Mouse (Mus musculus) right cerebral cortex, adult 2 months (tissue): ENCODE data around the gene Kif21b.

Experiments
- DNase-seq, 2 experiments: peaks; one replicate each; pipeline ENCODE4 v3.0.0; 2021 to 2022; ENCODE audit warnings: low spot score in 2 of 2

Gene Kif21b

GRCm38 (mm10) chr1:136128944-136129589, 2.1 kb upstream of the Kif21b start:
- no peak for DNase-seq

GRCm38 (mm10) chr1:136130107-136130506, 1.1 kb upstream of the Kif21b start:
- no peak for DNase-seq

DNA sequence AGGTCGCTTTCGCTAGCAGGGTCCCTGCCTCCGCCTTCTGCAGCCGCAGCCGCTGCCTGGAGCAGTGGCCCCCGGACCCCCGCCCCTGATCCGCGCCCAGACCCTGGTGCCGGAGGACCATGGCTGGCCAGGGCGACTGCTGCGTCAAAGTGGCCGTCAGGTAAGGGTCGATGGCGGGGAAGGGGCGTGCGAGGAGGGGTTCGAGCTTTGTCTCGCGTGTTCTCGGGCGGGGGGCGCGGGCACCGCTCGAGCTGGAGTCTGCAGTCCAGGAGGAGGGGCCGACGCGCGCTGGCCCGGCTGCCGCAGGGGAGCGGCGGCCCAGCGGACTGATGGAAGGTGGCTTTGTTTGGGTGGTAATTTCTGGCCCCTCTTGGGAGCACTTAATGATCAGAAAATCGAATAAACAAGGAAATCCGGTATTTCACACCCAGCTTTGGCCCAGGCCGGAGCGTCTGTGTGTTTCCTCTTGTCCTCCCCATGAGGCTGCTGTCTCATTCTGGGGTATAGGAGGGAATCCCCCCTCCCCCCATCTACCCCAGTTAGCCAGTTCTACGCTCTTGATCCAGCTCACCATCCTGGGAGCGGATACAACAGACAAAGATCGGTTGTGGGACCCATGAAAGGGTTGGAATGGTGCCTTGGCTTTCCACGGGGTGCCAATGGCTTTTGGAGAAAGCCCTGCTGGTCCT, 558 bp downstream of the Kif21b start:
- DNase-seq, result peak in 1 of 2 experiments; percentile 53

- peak in 1 of 2 experiments; percentile 32 for DNase-seq
These were observed 1.4 kb downstream of the Kif21b start for GRCm38 (mm10) chr1:136132386-136133201.

- peak in 1 of 2 experiments; percentile 65 for DNase-seq
These were observed 2.5 kb downstream of the Kif21b start for GRCm38 (mm10) chr1:136133570-136134240.

DNA sequence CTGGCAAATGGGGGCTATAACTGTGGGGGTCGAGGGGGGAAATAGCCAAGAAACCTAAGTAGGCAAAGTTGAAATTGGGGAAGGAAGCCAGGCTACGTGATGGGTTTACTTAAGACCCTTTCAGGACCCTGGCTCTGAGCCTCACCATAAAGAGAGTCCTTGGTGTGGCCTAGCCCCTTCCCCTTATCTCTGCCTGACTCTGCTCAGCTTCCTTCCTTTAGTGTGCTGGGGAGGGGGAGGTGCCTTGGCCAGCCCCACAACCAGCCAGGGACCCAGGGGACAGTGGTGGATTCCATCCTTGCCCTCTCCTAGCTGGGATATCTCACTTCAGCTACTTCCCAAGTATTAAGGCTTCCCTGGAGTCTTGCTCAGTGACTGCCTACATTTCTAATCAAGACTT, 3.4 kb downstream of the Kif21b start:
- DNase-seq, result no peak

- peak in 1 of 2 experiments; percentile 24 for DNase-seq
These were observed 3.9 kb downstream of the Kif21b start for GRCm38 (mm10) chr1:136135046-136135445.

- no peak for DNase-seq
These were observed 4.7 kb downstream of the Kif21b start for GRCm38 (mm10) chr1:136135777-136136444.

- DNase-seq, result no peak
These were observed 5.4 kb downstream of the Kif21b start for GRCm38 (mm10) chr1:136136547-136136946.

- no peak for DNase-seq
These were observed 5.9 kb downstream of the Kif21b start for GRCm38 (mm10) chr1:136137071-136137531.

DNA sequence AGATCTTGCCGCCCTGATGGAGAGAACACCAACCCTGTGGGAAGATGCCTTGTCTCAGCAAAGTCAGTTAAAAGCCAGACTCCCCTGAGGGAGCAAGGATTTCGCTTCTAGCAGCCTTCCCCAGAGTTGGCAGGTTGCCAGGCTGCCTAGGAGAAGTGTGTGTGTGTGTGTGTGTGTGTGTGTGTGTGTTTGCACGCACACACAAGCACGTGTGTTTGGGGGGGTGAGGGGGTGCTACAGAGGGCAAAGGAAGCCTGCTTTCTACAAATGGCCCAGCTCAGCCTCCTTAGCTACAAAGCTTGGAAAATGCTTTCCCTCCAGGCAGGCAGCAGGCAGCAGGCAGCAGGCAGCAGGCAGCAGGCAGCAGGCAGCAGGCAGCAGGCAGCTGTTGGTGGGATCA, 6.4 kb downstream of the Kif21b start:
- DNase-seq, result no peak

DNA sequence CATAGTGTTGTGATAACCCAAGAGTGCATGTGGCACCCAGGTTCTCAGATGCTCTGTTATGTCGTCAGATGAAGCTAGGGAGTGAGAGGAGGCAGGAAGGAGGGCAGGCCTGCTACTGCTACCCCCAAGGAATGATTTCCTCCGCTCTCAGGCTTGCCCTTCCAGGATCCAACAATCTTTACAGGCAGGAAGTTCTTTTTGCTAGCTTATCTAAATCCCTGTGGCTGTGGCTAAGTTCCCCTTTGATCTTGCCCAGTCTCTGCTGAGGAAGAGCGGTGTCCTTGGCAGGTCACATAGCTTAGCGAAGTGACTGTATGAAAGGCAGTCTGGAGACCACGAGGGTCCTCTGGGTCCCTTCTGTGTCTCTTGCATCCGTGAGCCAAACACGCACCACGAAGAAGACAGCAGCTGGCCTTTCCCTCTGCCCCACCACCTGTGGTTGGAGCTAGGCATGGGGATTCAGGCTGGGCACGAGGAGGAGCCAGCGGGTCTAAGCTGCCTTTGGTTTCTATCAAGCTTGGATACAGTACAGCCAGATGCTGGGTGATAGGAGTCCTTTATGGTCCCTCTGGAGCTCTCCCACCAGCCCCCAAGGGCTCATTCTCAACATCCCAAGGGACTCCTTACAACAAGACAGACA, 7.1 kb downstream of the Kif21b start:
- no peak for DNase-seq

- DNase-seq, result peak; percentile 91 to 92
These were observed 8.9 kb downstream of the Kif21b start for GRCm38 (mm10) chr1:136139990-136140640.

DNA sequence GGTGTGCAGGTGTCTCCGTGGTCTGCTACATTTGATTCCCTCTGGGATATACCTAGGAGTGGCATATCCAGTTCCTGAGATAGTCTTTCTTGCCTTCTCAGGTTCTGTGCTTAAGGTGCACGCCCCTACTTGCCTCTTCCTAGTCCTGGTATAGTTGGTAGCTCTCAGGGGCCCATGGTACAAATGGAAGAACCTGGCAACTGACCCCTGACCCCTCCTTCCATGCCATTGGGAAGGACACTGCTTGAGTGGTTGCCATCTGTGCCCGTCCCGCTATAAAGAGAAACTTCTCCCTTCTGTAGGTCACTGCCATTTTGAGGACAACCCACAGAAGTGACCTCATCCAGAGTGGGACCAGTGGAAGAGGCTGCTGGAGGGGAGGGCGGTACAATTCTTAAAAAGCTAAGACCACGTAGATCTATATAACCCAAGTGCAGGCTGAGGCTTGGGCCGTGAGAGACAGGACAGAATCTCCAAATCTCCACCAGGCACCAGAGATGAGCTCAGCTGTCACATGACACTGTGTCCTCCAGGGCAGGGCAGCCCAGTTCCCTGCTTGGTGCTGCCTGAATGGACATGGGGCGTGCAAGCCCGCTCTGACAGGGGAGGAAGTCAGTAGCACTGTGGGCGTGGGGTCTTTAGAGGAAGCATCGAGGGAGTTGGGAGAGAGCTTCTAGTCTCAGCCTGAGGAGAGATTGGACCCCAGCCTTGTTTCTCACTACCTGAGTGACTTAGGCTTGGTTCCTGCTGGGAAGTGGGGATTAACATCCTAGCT, 10.2 kb downstream of the Kif21b start:
- no peak for DNase-seq

DNA sequence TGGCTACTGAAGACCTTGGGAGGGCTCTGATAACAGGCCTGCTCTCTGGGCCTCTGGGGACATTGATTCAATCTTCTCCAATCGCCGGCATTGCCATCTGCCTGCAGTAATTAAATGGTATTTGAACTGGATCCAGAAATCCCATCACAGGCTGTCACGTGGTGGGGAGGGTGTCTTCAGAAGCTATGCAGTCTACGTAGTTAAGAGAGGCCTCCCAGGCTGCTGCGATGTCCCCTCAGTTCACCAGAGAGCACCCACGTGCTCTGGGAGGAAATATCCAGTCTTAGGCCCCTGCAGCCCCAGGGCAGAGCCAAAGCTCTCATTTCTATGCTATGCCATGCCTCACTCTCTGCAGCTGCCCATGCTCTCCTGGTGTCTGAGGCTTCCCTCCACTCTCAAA, 11.1 kb downstream of the Kif21b start:
- peak in 1 of 2 experiments; percentile 61 for DNase-seq

DNA sequence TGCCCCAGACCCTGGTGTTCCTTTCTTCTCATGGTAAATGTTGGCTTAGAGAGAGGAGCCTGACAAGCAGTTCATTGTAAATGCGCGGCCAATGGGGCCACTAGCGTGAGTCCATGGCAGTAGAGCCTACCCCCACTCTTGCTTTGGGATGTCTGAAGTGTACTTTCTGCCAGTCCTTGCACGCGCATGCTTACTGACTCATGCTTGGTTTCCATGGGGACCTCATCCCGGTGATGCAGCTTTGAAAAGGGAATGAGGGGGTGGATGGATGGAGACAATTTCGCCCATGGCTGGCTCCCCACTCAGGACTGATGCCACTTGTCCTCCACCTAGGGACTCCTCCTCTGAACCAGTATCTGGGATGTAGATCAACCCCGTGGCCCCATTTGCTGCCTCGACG, 12.3 kb downstream of the Kif21b start:
- DNase-seq, result peak; percentile 85

- no peak for DNase-seq
These were observed 18.5 kb downstream of the Kif21b start for GRCm38 (mm10) chr1:136149702-136150101.

- DNase-seq, result no peak
These were observed 20.2 kb downstream of the Kif21b start for GRCm38 (mm10) chr1:136151371-136151770.

- no peak for DNase-seq
These were observed 25.1 kb downstream of the Kif21b start for GRCm38 (mm10) chr1:136156304-136156703.
